Mouse (Mus musculus): Measurements from ENCODE around the gene Tnfaip8l2. TPM values are rescaled to one million over a fixed set of nuclear protein-coding genes. Genes with fewer than 3 reads are reported as not detected.

Tnfaip8l2 gene
- polyA plus RNA-seq, 1 experiment from 2014 or later = 0.91 TPM

Small RNAs within 50 kb of the gene (microRNA-seq; reads per million reads assigned to microRNA genes)
- gene Mir8099-1 = not detected

Other genes starting within 250 kb of the Tnfaip8l2 start
- 42.3 and 43.9 TPM in 2 replicates for gene Selenbp1, start 209.3 kb downstream of the Tnfaip8l2 start, polyA plus RNA-seq (2016; fragmentation: Nextera tagmentation; extraction: Ambion mirVana)
- 8.7 and 9.5 TPM in 2 replicates for gene Rfx5, start 188.3 kb downstream of the Tnfaip8l2 start, polyA plus RNA-seq (2016; fragmentation: Nextera tagmentation; extraction: Ambion mirVana)
- 18.0 and 20.3 TPM in 2 replicates for gene Pi4kb, start 167.6 kb downstream of the Tnfaip8l2 start, polyA plus RNA-seq (2016; fragmentation: Nextera tagmentation; extraction: Ambion mirVana)
- gene Zfp687, start 126.9 kb downstream of the Tnfaip8l2 start, polyA plus RNA-seq (2016; fragmentation: Nextera tagmentation; extraction: Ambion mirVana) = 23.2 and 25.6 TPM in 2 replicates
- gene Psmd4, start 99.7 kb downstream of the Tnfaip8l2 start, polyA plus RNA-seq (2016; fragmentation: Nextera tagmentation; extraction: Ambion mirVana) = 199 and 214 TPM in 2 replicates
- gene Pip5k1a, start 35.4 kb downstream of the Tnfaip8l2 start, polyA plus RNA-seq (2016; fragmentation: Nextera tagmentation; extraction: Ambion mirVana) = 18.2 and 18.5 TPM in 2 replicates
- gene Vps72, start 31.3 kb downstream of the Tnfaip8l2 start, polyA plus RNA-seq (2016; fragmentation: Nextera tagmentation; extraction: Ambion mirVana) = 96.7 and 103 TPM in 2 replicates
- gene Tmod4, start 17.9 kb downstream of the Tnfaip8l2 start, polyA plus RNA-seq (2016; fragmentation: Nextera tagmentation; extraction: Ambion mirVana) = 0.59 and 0.69 TPM in 2 replicates
- 48.6 and 52.7 TPM in 2 replicates for gene Scnm1, start 8.3 kb downstream of the Tnfaip8l2 start, polyA plus RNA-seq (2016; fragmentation: Nextera tagmentation; extraction: Ambion mirVana)
- gene Lysmd1, start 8.3 kb downstream of the Tnfaip8l2 start, polyA plus RNA-seq (2016; fragmentation: Nextera tagmentation; extraction: Ambion mirVana) = 8.1 and 9.1 TPM in 2 replicates
- gene Sema6c, start 18.1 kb upstream of the Tnfaip8l2 start, polyA plus RNA-seq (2016; fragmentation: Nextera tagmentation; extraction: Ambion mirVana) = 3.6 and 5.5 TPM in 2 replicates
- gene Gabpb2, start 75.6 kb upstream of the Tnfaip8l2 start, polyA plus RNA-seq (2016; fragmentation: Nextera tagmentation; extraction: Ambion mirVana) = 7.7 and 8.9 TPM in 2 replicates
- gene Cdc42se1, start 86.4 kb upstream of the Tnfaip8l2 start, polyA plus RNA-seq (2016; fragmentation: Nextera tagmentation; extraction: Ambion mirVana) = 60.9 and 62.1 TPM in 2 replicates
- 12.8 and 13.6 TPM in 2 replicates for gene Mllt11, start 89.8 kb upstream of the Tnfaip8l2 start, polyA plus RNA-seq (2016; fragmentation: Nextera tagmentation; extraction: Ambion mirVana)
- gene Gm128, start 99.2 kb upstream of the Tnfaip8l2 start, polyA plus RNA-seq (2016; fragmentation: Nextera tagmentation; extraction: Ambion mirVana) = 0.53 and 0.64 TPM in 2 replicates
- gene Bnipl, start 108.8 kb upstream of the Tnfaip8l2 start, polyA plus RNA-seq (2016; fragmentation: Nextera tagmentation; extraction: Ambion mirVana) = not detected in 2 replicates
- 26.9 and 29.7 TPM in 2 replicates for gene Mindy1, start 139.0 kb upstream of the Tnfaip8l2 start, polyA plus RNA-seq (2016; fragmentation: Nextera tagmentation; extraction: Ambion mirVana)
- 29.5 and 31.7 TPM in 2 replicates for gene Prune1, start 139.7 kb upstream of the Tnfaip8l2 start, polyA plus RNA-seq (2016; fragmentation: Nextera tagmentation; extraction: Ambion mirVana)
- gene Anxa9, start 164.8 kb upstream of the Tnfaip8l2 start, polyA plus RNA-seq (2016; fragmentation: Nextera tagmentation; extraction: Ambion mirVana) = 1.2 and 1.7 TPM in 2 replicates
- 136 and 137 TPM in 2 replicates for gene Cers2, start 172.4 kb upstream of the Tnfaip8l2 start, polyA plus RNA-seq (2016; fragmentation: Nextera tagmentation; extraction: Ambion mirVana)
- 29.7 and 30.9 TPM in 2 replicates for gene Setdb1, start 214.8 kb upstream of the Tnfaip8l2 start, polyA plus RNA-seq (2016; fragmentation: Nextera tagmentation; extraction: Ambion mirVana)

All from heart, embryonic 12.5 days (tissue).